Mouse (Mus musculus): ENCODE measurements around the gene Ppp6r1.
A peak's percentile ranks its signal among the peaks of the same experiment; 100 is the strongest.

Gene Ppp6r1

GRCm38 (mm10) chr7:4658912-4659551 is at the start of gene Ppp6r1:
Gene Ppp6r1, minus strand, starts transcription at chr7:4659019.
- DNase-seq (ENCODE audit: low spot score in 2 of 2): peak; percentile 97

- DNase-seq (ENCODE audit: low spot score in 2 of 2): no peak
These were observed 46.3 kb upstream of the Ppp6r1 start for GRCm38 (mm10) chr7:4705098-4705497.

- DNase-seq (ENCODE audit: low spot score in 2 of 2): no peak
These were observed 44.4 kb upstream of the Ppp6r1 start for GRCm38 (mm10) chr7:4703195-4703594.

DNA sequence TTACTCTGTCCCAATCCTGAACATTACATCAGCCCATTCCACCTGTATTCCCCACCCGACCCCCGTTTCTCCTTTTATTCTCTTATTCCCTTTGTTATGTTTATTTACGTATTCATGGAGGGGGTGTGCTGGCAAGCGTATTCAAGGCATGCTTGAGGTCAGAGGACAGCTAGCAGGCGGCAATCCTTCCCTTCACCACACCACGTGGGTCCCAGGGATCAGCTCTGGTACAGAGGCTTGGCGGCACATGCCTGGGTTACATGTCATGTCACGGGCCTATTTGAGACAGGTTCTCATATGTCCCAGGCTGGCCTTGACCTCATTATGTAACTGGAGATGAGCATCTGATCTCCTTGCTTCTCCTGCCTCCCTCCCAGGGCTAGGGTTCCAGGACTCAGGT is 43.5 kb upstream of the Ppp6r1 start:
- no peak for DNase-seq (ENCODE audit: low spot score in 2 of 2)

GRCm38 (mm10) chr7:4693004-4693403 is 34.2 kb upstream of the Ppp6r1 start:
- no peak for DNase-seq (ENCODE audit: low spot score in 2 of 2)

- DNase-seq (ENCODE audit: low spot score in 2 of 2): no peak
These were observed 32.3 kb upstream of the Ppp6r1 start for GRCm38 (mm10) chr7:4690951-4691653.

DNA sequence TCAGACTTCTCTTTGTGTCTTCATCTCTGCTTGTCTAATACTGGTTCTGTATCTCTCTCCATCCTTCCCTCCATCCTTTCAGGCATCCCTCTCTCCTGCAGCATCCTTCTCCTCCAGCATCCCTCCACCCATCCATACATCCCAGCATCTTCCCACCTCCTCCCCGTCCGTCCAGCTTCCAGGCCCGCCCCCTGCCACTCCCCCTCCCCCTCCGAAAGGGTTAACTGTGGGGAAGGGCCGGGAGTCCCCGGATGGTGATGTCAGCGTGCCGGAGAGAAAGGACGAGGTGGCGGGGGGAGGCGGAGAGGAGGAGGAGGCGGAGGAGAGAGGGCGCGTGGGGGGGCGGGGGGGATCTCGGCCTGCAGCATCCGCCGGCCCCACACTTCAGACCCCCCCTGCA is 31.6 kb upstream of the Ppp6r1 start, which contains the start of gene Brsk1:
TSS of gene Brsk1 (plus strand) at position 218 of the 400 bp plus-strand sequence.
- peak; percentile 78 to 81 for DNase-seq (ENCODE audit: low spot score in 2 of 2)

- DNase-seq (ENCODE audit: low spot score in 2 of 2): peak; percentile 91 to 94
These were observed 26.0 kb upstream of the Ppp6r1 start, which contains the start of gene Hspbp1 for GRCm38 (mm10) chr7:4684632-4685417. Gene Hspbp1, minus strand, starts transcription at chr7:4685068.

DNA sequence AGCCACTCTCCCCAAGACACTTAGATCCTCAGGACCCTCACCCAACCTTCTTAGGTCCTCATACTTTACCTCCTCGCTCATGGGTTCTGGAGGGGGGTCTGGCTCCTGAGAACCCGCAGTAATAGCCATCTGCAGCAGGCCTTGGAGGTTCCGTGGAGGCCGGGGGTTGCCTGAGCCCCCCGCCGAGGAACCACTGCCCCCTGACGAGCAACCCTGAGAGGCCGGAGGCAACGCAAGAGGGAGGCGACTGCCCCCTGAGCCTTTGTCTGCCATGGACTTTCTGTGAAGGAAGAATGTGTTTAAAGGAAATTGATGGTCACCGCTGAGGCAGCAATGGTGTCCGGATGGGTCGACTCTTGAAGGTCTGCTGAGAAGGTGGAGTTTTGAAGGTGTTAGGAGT is 25.4 kb upstream of the Ppp6r1 start:
- no peak for DNase-seq (ENCODE audit: low spot score in 2 of 2)

DNA sequence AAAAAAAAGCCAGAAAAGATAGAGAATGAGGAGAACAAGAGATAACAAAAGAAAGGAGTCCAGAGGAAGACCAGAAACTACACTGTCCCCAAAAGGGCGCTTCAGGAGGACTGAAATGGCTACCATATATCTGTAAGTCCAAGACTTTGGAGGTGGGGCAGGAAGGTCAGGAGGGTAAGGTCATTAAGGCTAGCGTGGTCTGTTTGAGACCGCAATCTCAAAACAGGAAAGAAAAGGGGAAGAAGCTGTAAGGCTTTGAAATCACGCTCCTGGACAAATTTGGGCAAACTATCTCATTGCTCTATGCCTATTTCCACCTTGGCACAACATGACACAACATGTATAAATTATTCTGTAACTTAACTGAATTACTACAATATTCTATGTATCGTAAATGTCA is 24.5 kb upstream of the Ppp6r1 start:
- no peak for DNase-seq (ENCODE audit: low spot score in 2 of 2)

- no peak for DNase-seq (ENCODE audit: low spot score in 2 of 2)
These were observed 16.4 kb upstream of the Ppp6r1 start for GRCm38 (mm10) chr7:4675200-4675599.

GRCm38 (mm10) chr7:4674114-4674731 is 15.4 kb upstream of the Ppp6r1 start:
- no peak for DNase-seq (ENCODE audit: low spot score in 2 of 2)

DNA sequence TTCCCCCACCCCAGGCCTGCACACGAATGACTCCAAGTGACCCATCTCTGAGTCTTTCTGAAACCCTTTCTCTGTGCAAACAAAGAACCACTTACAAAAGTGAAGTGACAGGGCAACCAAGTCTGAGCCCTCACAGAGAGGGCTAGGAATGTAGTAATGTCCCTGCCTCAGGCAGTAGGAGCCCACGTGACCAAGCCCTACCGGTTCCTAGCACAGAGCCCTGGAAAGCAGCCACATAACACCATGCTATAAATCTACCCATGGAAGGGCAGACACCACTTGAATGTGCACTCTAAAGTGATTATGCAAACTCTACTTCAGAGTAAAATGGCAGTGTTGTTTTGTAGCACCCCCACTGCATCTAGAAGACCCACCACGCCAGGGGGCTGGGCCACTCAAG is 13.1 kb upstream of the Ppp6r1 start:
- no peak for DNase-seq (ENCODE audit: low spot score in 2 of 2)

DNA sequence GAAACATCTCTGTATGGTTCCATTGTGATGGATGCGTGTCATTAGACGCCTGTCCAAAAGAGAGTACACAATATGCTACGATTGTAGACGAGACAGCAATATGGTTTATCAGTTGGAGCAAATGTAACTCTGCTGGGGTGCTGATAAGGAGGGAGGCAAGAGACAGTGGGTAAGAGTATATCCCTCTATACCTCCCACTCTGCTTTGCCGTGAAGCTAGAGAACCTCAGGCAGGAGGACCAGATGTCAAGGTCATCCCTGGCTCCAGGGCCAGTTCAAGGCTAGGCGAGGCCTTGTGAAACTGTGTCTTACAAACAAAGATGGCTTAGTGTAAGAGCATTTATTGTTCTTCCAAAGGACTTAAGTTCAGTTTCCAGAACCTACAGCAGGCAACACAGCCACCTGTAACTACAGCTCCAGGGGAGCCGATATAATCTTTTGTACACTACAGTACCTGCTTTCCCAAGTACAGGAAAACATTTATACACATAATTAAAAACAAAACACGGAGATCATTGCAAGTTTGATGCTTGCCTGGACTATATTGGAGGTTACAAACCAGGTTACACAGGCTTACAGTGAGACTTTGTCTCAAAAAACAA is 11.9 kb upstream of the Ppp6r1 start:
- no peak for DNase-seq (ENCODE audit: low spot score in 2 of 2)

DNA sequence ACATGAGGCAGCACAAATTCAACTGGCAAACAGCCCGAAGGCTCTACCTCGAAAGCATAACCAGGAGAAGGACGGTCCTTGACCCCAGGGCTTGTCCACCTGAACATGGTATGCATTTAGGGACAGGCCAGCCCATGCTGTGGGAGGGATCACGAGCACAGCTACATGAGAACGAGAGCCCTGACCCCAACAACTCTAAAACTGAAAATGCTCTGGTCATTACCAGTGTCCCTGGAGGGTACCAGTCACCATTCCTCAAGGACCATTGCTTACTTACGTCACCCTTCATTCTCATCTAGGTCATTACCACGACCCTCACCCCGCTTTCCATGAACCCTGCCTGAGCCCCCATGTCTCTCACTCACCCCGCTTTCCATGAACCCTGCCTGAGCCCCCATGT is 10.3 kb upstream of the Ppp6r1 start:
- DNase-seq (ENCODE audit: low spot score in 2 of 2): no peak

DNA sequence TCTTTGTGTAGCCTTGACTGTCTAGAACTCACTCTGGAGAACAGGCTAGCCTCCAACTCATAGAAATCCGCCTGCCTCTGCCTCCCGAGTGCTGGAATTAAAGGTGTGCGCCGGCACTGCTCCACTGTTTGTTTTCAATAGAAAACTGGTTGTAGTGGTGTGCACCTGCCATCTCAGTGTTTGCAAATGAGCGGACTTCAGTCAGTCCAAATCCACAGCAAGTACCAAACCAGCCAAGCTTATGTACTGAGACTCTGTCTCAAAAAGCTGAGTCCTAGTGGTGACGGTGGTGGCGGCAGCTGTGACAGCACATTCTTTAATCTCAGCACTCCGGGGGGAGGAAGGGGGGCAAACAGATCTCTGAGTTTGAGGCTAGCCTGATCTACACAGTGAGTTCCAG is 9.7 kb upstream of the Ppp6r1 start:
- no peak for DNase-seq (ENCODE audit: low spot score in 2 of 2)

- no peak for DNase-seq (ENCODE audit: low spot score in 2 of 2)
These were observed 8.1 kb upstream of the Ppp6r1 start for GRCm38 (mm10) chr7:4666871-4667270.

DNA sequence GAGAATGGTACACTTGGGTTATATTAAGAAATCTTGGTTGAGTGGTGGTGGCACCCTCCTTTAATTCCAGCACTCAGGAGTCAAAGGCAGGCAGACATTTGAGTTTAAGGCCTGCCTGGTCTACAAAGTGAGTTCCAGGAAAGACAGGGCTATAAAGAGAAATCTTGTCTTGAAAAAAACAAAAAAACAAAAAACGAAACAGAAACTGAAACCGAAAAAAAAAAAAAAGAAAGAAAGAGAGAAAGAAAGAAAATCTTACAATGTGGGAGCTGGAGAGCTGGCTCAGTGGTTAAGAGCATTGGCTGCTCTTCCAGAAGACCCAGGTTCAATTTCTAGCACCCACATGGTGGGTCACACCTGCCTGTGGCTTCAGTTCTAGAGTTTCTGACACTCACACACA is 4.9 kb upstream of the Ppp6r1 start:
- no peak for DNase-seq (ENCODE audit: low spot score in 2 of 2)

DNA sequence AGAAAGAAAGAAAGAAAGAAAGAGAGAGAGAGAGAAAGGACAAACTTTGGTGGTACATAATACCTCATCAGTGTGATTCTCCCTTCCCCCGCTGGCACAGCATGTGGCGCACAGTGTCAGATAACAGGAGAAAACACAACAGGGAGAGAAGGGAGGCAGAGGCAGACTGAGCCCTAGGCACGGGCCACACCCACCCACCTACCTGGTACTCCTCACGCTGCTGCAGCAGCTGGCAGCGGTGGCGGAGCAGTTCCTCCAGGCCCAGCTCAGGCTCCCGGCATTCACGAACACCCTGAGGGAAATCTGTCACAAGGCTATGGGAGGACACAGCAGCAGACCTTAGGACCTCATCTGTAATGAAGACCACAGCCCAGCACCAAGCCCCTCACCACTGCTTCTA is 4.4 kb upstream of the Ppp6r1 start:
- no peak for DNase-seq (ENCODE audit: low spot score in 2 of 2)

- DNase-seq (ENCODE audit: low spot score in 2 of 2): no peak
These were observed 1.2 kb upstream of the Ppp6r1 start for GRCm38 (mm10) chr7:4659911-4660443.

GRCm38 (mm10) chr7:4658128-4658907 is 501 bp downstream of the Ppp6r1 start:
- no peak for DNase-seq (ENCODE audit: low spot score in 2 of 2)
